Mouse (Mus musculus): ENCODE data around the gene Map2k5.

Gene Map2k5

GRCm38 (mm10) chr9:63144502-63145248 is 233.0 kb downstream of the Map2k5 start:
- DNase-seq = no peak

- DNase-seq = peak in 1 of 2 experiments; percentile 11
Measured at GRCm38 (mm10) chr9:63143641-63144501, 233.8 kb downstream of the Map2k5 start.

- no peak for DNase-seq
Measured at GRCm38 (mm10) chr9:63143227-63143626, 234.5 kb downstream of the Map2k5 start.

GRCm38 (mm10) chr9:63142335-63143036 is 235.2 kb downstream of the Map2k5 start:
- no peak for DNase-seq

- peak in 1 of 2 experiments; percentile 21 for DNase-seq
Measured at GRCm38 (mm10) chr9:63141641-63142334, 235.9 kb downstream of the Map2k5 start.

GRCm38 (mm10) chr9:63140211-63140610 is 237.5 kb downstream of the Map2k5 start:
- DNase-seq = no peak

GRCm38 (mm10) chr9:63139661-63140060 is 238.0 kb downstream of the Map2k5 start:
- DNase-seq = no peak

- peak in 1 of 2 experiments; percentile 50 for DNase-seq
Measured at GRCm38 (mm10) chr9:63138481-63138967, 239.2 kb downstream of the Map2k5 start.

GRCm38 (mm10) chr9:63137615-63137915 is 240.1 kb downstream of the Map2k5 start:
- no peak for DNase-seq

- peak in 1 of 2 experiments; percentile 19 for DNase-seq
Measured at GRCm38 (mm10) chr9:63136756-63137614, 240.7 kb downstream of the Map2k5 start.

- DNase-seq = no peak
Measured at GRCm38 (mm10) chr9:63136241-63136640, 241.5 kb downstream of the Map2k5 start.

GRCm38 (mm10) chr9:63135801-63136200 is 241.9 kb downstream of the Map2k5 start:
- DNase-seq = peak; percentile 66 to 67

- DNase-seq = peak; percentile 50 to 52
Measured at GRCm38 (mm10) chr9:63135356-63135755, 242.3 kb downstream of the Map2k5 start.

GRCm38 (mm10) chr9:63133659-63134058 is 244.0 kb downstream of the Map2k5 start:
- DNase-seq = no peak

- DNase-seq = peak; percentile 96 to 97
Measured at GRCm38 (mm10) chr9:63132673-63133601, 244.8 kb downstream of the Map2k5 start.

GRCm38 (mm10) chr9:63131957-63132602 is 245.6 kb downstream of the Map2k5 start:
- peak in 1 of 2 experiments; percentile 63 for DNase-seq

GRCm38 (mm10) chr9:63129641-63130041 is 248.1 kb downstream of the Map2k5 start:
- DNase-seq = no peak

- no peak for DNase-seq
Measured at GRCm38 (mm10) chr9:63124512-63124911, 253.2 kb downstream of the Map2k5 start.
